Mouse (Mus musculus) bone marrow, adult 2 months (tissue): Measurements from ENCODE around the gene Nme2. TPM values are rescaled to one million over a fixed set of nuclear protein-coding genes. Genes with fewer than 3 reads are reported as not detected.

Source experiments
- H3K27ac ChIP-seq: fragments of 200-500 bp; 2 replicates; pipeline ENCODE4 v1.5.1; 2012; ENCODE audit warnings: low read depth, mild to moderate bottlenecking, control low read depth, inconsistent platforms, low read length; ENCODE audit not compliant: control insufficient read depth, poor library complexity, insufficient read depth
- H3K4me1 ChIP-seq: fragments of 200-500 bp; 2 replicates; pipeline ENCODE4 v1.6.1; 2011; ENCODE audit warnings: low read length; ENCODE audit not compliant: control insufficient read depth, insufficient read depth
- H3K4me3 ChIP-seq: fragments of 200-500 bp; replicated peaks from 2 replicates; pipeline ENCODE3; 2011; ENCODE audit warnings: mild to moderate bottlenecking, low read depth, low read length, control low read depth; ENCODE audit not compliant: control insufficient read depth
- CTCF ChIP-seq: fragments of 200-500 bp; IDR thresholded peaks from 2 replicates; pipeline ENCODE4 v1.5.1; 2011; ENCODE audit warnings: low read length, control low read depth; ENCODE audit not compliant: control insufficient read depth, insufficient read depth
- POLR2A ChIP-seq: fragments of 200-500 bp; IDR thresholded peaks from 2 replicates; pipeline ENCODE4 v1.6.1; 2011; ENCODE audit warnings: low read depth, mild to moderate bottlenecking, control low read depth, low read length, borderline replicate concordance; ENCODE audit not compliant: control insufficient read depth
- WGBS: fragments of 180-500 bp; shearing (Covaris S2); methylation state at CpG from one replicate; pipeline ENCODE4 v1.1.7; 2018; 5-methylcytosine and 5-hydroxymethylcytosine counted together
- polyA plus RNA-seq: library from polyadenylated mRNA; stranded (reverse); fragments of >200 nt; gene quantifications from 2 replicates; pipeline ENCODE4 v1.2.4, GENCODE M21; 2011; ENCODE audit warnings: low replicate concordance; ENCODE audit not compliant: missing spikeins, insufficient read depth, insufficient read length

Gene Nme2
- polyA plus RNA-seq, 1 experiment: 121 TPM

DNA sequence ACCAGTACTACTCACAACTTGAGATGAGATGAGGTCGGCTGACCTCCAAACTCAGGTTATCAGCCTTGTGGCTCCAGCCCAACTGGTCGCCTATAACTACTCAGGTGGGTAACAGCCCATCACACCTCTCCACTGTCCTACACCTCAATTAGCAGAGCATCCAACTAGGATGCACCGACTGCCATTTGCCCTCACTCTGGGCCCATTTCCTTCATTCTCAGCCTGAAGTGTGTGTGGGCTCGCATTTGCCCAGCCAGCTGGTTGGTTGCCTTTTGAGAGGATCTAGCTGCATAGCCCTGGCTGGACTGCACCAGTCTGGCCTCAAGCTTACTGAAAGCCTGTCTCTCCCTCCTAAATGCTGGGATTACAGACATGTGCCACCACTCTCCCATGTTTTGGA is 1.7 kb upstream of the Nme2 start:
- no peak overlapping the region for H3K27ac ChIP-seq
- H3K4me3 ChIP-seq: no peak overlapping the region
- H3K4me1 ChIP-seq: peaks cover 2% of the 10 kb centered on the region
- 79% methylated on average over 4 of the region's 4 CpGs for WGBS
- TF ChIP-seq POLR2A (no peak), CTCF (no peak)

DNA sequence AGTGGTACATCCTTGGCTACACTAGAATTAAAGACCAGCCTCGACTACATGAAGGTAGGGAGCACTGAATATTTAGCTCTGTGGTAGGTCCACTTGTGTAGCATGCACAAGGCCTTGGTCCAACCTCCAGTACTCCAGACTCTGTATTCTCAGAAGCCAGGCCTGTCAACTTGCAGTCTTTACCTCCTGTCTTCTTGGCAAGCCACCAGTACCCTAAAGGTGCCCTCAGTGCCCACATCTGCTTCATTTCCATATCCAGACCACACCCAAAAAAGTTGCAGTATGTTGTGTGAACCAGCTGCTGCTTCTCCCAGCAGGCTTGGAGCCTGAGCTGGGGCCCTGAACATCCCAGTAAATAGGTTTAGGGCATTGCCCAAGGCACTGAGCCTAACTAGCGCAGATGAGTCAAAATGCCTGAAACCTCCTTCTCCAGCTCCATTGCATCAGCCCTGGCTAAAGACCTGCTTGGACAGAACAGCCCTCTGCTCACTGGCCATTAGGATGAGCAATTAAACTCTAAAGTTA is 1.0 kb upstream of the Nme2 start:
- Histone ChIP-seq H3K27ac (no peak overlapping the region), H3K4me3 (no peak overlapping the region), H3K4me1 (peaks cover 2% of the 10 kb centered on the region)
- TF ChIP-seq CTCF (no peak), POLR2A (no peak)
- 76% methylated on average over 2 of the region's 2 CpGs for WGBS

GRCm38 (mm10) chr11:93955256-93956150 is 556 bp downstream of the Nme2 start:
- WGBS: under 1% methylated on average over 67 of the region's 67 CpGs
- peak overlapping the region; percentile 72 for H3K27ac ChIP-seq
- H3K4me1 ChIP-seq: peaks cover 2% of the 10 kb centered on the region
- peak overlapping the region; percentile 89 for H3K4me3 ChIP-seq
- TF ChIP-seq CTCF (no peak), POLR2A (peak; percentile 63)

DNA sequence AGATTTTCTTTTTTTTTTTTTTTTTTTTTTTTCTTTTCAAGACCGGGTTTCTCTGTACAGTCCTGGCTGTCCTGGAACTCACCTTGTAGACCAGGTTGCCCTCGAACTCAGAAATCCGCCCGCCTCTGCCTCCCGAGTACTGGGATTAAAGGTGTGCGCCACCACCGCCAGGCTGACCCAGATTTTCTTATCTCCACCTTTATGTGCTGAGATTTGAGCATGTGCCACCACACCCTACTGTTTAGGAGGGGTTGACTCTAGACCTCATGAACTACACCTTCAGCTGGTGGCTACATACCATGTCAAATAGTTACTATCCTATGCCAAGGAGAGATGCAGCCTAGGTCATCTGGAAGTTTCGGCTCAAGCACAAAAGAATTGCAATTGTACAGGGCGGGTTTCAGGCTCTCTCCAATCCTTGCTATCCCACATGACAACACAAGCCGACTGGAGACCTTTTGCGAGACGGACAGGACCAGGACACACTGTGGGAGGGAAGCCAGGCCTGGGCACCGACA is 1.3 kb downstream of the Nme2 start:
- TF ChIP-seq CTCF (no peak), POLR2A (no peak)
- 32% methylated on average over 11 of the region's 13 CpGs for WGBS
- H3K4me1 ChIP-seq: peaks cover 2% of the 10 kb centered on the region
- no peak overlapping the region for H3K27ac ChIP-seq
- peak overlapping the region; percentile 89 for H3K4me3 ChIP-seq

DNA sequence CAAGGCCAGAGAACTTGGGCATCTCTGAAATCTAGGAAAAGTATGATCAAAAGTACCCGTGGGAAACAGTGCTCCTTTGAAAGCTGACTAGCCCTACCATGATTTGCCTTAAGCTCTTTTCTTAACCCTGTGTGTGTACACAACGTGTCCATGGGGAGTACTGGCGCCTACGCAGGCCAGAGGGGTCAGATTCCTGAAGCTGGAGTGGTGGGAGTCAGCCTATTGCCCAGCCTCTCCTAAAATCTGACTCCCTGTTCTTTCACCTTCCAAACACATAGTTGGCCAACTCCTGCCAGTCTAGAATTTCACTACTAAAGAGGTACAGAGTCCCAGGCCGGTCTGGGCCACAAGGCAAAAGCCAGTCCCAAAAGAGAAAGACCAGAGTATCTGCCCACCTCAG is 3.7 kb downstream of the Nme2 start:
- Histone ChIP-seq H3K4me1 (peaks cover 2% of the 10 kb centered on the region), H3K4me3 (no peak overlapping the region), H3K27ac (no peak overlapping the region)
- no peak for TF ChIP-seq CTCF
- TF ChIP-seq POLR2A: no peak
- 85% methylated on average over 5 of the region's 5 CpGs for WGBS

DNA sequence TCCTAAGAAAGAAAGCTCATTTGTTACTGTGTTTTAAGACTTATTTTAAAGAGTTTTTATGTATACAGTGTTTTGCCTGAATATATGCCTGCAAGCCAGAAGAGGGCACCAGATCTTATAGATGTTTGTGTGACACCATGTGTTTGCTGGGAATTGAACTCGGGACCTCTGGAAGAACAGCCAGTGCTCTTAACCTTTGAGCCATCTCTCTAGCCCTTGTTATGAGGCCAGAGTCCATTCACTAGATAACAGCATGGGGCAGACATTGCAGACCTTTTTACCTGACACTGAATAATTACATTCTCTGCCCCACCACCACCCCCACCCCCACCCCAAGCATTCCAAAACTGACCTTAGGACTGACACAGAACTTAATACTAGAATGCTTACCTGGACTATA is 6.0 kb downstream of the Nme2 start:
- TF ChIP-seq CTCF: no peak
- no peak overlapping the region for H3K27ac ChIP-seq
- WGBS: 89% methylated on average over 1 of the region's 1 CpGs

GRCm38 (mm10) chr11:93948887-93949567 is 7.0 kb downstream of the Nme2 start:
- H3K4me3 ChIP-seq: no peak overlapping the region
- no peak overlapping the region for H3K27ac ChIP-seq
- no peaks in the 10 kb centered on the region for H3K4me1 ChIP-seq
- WGBS: 82% methylated on average over 9 of the region's 9 CpGs
- TF ChIP-seq POLR2A: no peak
- no peak for TF ChIP-seq CTCF

More for the DNA sequence above, 6.0 kb downstream of the Nme2 start:
- H3K4me3 ChIP-seq: no peak overlapping the region
- H3K4me1 ChIP-seq: peaks cover 2% of the 10 kb centered on the region

- 84% methylated on average over 3 of the region's 3 CpGs for WGBS
- TF ChIP-seq POLR2A (no peak), CTCF (no peak)
- no peak overlapping the region for H3K4me3 ChIP-seq
- no peak overlapping the region for H3K27ac ChIP-seq
- H3K4me1 ChIP-seq: no peaks in the 10 kb centered on the region
Measured at GRCm38 (mm10) chr11:93944986-93945385, 11.1 kb downstream of the Nme2 start.
